Mouse (Mus musculus): ENCODE measurements around the gene Gli3.

The Gli3 gene

DNA sequence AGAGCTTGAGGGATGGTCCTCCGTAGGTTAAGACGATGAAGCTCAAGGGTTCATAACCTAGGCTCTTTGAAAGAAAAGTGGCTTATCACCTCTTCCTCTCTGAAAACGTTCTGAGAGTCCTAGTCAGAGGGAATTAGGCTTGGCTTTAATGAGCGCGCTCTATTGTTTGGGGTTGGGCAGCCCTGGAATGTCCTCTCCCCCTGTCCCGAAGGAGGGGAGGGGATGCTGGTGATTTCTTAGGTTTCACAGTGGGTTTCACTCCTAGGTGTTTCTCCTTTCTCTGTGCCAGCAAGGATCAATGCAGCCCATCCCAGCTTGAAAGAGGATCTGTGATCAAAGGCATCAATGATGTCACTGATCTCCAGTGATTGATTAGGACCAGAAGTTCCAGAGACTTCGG lies 24.3 kb downstream of the Gli3 start:
- no peak for DNase-seq (ENCODE audit: extremely low read depth, low read depth, low spot score)

DNA sequence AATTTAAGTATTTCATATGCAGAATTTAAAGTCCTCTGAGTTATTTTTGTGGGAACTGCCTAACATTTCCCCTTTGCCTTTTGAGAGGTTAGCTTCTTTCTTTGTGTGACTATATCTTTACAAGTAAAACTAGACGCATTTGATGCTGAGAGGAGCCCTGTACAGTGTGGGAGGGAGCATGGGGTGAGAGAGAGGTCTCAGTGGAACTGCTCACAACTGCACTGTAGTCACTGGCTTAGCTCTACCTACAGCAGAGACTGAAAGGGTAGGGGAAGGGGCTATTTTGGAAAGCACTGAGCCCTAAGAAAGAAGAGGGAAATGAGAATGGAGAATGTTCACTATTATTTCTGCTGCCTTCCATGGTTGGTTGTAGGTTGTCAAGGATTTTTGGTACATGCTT lies 25.0 kb downstream of the Gli3 start:
- no peak for DNase-seq (ENCODE audit: extremely low read depth, low read depth, low spot score)

DNA sequence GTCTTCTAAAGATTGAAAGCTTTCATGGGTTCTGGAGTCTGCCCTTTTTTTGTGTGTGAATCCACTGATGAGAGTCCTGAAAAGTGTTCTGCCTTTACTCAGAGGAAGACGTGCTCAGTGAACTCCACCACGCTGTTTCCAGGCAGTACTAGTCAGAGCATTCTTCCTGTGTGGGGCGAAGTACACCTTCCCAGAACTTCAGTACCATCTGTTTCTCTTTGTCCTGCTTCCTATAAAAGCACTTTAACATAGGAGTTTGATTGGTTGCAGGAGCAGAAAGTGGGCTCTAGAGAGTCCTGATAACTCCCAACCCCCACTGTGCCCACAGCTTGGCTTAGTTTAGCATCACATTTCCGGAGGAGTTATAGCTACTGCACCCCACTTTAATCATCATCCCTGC lies 32.8 kb downstream of the Gli3 start:
- no peak for DNase-seq (ENCODE audit: extremely low read depth, low read depth, low spot score)

DNA sequence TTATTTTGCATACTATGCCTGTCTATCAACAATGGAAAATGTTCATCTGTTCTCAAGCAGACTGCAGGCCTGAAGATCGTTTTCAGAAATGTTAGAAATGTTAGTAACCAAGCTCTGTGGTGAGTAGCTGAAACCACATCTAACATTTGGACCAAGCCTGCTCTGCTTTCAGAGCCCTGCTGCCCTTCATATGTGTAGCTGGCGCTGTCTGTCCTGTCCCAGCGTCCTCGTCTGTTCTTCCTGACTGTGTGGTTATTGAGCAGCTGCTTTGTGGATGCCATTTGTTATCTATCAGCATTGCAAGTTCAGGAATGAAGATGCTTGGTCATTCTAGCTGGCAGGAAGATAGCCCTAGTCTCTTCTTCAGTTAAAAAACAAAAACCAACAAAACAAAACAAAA lies 35.3 kb downstream of the Gli3 start:
- DNase-seq (ENCODE audit: extremely low read depth, low read depth, low spot score), result no peak

DNA sequence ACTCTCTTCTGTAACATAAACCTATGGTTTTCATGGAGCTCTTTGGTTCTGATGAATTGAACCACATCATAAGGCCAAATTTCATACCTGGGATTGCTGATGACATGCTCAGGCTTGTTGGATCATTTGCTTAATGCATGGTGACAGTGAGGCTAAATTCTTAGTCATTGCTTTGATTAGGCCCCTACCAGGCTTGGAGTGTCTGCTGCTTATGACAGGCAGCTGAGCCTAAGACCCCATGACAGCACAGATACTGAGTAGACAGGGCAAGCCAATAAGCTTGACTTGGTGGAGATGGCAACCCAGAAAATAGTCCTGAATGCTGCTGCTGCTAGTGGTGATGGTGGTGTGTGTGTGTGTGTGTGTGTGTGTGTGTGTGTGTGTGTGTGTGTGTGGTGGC lies 47.9 kb downstream of the Gli3 start:
- DNase-seq (ENCODE audit: extremely low read depth, low read depth, low spot score), result no peak

DNA sequence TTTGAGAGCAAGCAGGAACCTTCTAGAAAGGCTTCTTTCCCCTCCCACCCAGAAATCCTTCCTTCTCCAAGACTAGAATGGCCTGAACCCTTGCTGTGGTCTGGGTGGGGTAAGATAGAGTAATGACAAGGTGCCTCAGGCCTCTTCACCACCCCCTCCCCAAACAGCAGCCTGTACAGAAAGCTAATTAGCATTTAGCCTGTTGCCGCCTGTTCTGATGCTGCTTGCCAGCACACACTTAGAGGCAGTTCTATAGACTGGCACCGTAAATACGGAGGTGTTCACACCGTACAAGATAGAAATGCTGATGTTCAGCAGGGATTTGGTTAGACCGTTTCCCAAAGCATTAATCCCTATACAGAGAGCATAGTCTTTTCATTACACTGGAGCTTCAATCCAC lies 50.1 kb downstream of the Gli3 start:
- DNase-seq (ENCODE audit: extremely low read depth, low read depth, low spot score), result no peak

DNA sequence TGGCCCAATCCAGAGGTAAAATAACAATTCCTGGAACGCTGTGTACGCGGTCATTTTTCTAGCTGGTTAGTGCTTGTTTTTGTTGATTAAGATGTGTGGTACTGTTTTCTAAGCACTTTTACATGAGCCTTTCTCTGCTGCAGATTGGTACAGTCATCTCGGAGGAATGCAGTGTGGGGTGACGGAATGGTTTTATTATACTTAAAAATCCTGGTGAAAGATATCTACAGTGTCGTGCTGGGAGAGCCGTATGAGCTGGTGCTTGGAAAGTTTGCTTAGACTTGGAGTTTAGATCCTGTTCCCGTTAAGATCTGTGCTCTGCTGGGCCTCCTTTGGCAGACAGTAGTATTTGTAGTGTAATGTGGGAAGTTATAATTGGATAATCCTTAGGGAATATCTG lies 51.0 kb downstream of the Gli3 start:
- no peak for DNase-seq (ENCODE audit: extremely low read depth, low read depth, low spot score)

DNA sequence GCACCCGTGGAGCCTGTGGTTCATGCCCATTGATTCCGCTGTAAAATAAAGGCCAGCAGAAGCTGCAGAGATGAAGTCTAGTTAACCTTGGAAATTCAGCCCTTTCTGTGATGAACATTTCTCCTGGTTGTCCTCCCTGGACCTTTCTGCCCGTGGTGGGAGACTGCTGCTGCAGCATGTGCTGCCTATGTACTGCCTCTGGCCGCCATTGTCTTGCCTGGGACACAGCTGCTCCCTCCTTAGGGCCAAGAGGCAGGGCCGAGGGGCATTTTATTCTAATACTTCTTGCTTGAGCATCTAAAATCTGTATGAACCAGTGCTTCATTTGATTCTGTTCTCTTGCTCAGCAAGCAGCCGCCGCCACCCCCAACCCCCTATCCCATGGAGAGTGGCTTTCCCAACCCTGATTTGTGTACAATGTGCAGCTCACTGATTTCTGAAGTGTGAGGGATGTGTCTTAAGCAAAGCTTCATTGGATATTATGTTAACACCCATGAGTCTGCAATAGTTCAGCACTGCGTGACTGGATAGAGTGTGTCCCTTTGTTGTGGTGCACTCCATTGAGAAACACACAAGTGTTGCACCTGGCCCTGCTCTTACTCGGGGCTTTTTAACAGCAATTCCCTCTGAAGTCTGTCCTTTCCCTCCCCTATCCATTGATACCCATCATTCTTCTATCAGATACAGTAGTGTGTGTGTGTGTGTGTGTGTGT lies 54.2 kb downstream of the Gli3 start:
- no peak for DNase-seq (ENCODE audit: extremely low read depth, low read depth, low spot score)

DNA sequence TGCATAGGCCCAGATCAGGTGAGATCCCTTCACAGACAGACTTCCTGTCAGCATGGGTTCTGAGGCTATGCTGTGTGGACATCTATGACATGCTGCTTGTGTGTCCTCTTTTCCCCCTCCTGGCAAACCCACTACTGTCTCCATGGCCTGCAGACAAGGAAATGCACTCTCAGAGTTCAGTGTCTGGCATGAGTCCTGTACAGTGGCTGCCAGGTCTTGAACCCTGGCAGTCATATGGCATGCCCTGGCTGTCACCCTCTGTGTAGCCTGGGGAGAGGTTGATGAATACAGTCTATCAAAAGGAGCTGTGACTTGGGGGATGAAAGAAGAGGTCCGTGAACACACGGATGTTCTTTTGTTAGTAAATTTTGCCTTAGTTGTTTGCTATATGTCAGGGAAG lies 57.3 kb downstream of the Gli3 start:
- DNase-seq (ENCODE audit: extremely low read depth, low read depth, low spot score), result no peak

DNA sequence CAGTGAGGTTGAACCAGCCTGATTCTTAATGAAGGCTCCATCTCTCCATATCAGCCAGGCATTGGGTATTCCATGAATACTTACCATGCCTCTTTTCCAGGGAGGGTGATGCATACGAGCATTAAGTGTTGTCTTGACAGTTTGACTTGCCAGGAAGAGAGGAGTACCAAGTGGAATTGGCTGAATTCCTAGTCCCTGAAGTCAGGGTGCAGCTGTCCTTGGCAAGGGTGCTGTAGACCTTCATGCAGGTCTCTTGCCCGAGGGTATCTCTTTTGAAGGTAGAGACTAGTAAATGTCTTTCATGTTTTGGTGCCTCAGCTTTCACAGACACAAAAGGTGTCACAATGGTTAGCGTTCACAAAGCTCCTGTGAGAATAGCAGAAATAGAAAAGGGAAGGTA lies 59.1 kb downstream of the Gli3 start:
- no peak for DNase-seq (ENCODE audit: extremely low read depth, low read depth, low spot score)

DNA sequence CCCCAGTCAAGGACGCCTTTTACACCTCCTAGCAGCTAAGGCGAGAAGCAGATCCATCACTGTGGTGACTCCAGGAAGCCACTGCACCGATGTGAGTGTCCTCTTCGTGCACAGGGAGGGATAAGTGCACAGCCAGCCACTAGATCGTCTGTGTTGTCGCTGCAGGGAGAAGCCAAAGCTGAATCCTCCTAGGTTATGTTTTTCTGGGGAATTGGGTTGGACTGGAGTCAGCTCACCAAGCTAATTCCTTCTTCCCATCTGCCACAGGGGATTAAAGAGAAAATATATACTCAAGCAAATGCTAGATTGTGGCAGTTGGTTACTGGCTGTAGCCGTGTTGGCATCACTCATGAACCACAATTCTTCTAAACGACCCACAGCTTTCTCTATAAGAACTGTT lies 61.2 kb downstream of the Gli3 start:
- no peak for DNase-seq (ENCODE audit: extremely low read depth, low read depth, low spot score)

DNA sequence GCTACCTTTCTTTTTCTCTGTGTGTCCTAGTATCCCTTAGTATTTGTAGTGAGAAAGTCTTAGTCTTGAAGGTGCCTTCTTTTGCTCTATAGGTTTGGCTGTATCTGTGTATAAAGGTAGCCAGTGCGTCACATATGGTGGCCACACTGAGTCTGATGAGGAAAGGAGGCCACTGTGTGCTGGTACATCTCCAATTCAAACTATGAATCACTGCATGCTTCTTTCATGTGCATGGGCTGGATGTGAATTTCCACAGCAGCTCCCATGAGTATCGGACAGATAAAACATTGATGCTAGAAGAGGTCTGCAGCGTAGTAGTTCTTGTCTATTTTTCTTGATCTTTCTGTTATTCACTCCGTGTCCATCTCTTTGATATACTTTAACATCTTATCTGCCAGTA lies 63.7 kb downstream of the Gli3 start:
- DNase-seq (ENCODE audit: extremely low read depth, low read depth, low spot score), result no peak

DNA sequence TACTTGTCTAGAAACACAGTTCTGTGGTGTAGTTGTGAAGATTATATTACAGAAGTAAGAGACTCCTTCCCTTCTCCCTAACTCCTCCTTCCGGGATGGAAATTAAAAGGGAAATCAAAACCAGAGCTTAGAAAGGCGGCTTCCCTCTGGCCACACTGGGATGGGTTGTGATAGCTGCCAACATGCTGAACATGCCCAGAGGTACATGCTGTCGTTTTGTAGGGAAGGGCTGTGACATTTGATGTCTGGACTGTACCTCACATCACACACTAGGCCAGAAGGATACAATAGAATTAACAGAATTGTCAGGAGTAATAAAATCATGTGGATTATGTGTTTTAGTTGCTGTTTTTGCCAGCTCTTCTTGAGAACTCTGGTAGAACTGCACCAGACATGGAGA lies 68.5 kb downstream of the Gli3 start:
- DNase-seq (ENCODE audit: extremely low read depth, low read depth, low spot score), result no peak

DNA sequence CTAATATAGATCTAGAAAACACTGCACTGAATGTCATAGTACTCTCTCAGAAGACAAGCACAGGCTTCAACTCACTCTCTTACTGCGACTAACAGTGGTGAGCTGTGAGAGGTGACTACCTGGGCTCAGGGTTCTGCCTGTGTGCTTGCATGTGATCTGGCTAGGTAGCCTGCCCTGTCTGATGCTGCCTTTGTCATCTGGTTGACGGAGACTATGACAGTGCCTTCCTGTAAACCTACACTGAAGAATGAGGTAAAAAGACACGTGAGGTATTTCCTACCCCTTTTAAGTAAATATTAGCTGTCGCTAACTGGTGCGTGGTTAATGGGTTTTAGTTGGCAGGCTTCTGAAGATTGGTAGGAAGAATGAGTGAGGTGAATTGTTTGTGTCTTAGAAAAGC lies 74.2 kb downstream of the Gli3 start:
- no peak for DNase-seq (ENCODE audit: extremely low read depth, low read depth, low spot score)

DNA sequence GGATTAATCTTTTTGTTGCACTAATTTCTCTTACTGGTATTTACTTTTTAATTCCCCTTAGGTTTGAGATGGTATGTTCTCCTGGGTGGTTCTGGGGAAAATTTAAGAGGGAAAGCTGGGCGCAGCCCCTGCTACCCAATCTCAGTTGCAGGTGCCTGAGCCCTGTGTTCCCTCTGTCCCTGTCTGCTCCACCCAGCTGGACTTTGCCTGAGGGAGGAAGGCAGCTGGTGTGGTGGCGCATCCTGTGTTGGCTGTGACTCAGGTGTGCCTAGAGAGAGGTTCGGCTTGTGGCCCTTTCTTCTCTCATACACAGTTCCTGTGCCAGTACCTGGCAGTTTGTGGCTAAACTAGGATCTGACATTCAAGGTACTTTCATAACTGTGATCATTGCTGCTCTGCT lies 74.6 kb downstream of the Gli3 start:
- DNase-seq (ENCODE audit: extremely low read depth, low read depth, low spot score), result no peak

DNA sequence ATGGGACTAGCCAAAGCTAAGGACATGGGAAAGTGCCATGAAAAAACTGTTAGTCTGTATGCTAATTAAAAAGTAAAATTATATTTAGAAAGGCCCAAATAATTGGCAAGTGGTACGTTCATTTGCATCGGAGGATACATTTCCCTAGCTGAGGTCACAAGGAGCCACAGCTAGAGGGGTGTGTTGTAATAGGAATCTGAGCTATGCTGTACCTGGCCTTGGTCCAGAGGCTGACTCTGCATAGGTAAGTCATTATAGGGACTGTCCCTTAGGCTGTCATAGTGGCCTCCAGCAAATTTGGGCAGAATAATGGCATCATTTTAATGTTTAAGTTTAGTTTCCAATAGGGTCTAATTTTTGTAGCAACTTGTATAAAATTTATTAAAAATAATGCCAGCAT lies 75.4 kb downstream of the Gli3 start:
- DNase-seq (ENCODE audit: extremely low read depth, low read depth, low spot score), result no peak

DNA sequence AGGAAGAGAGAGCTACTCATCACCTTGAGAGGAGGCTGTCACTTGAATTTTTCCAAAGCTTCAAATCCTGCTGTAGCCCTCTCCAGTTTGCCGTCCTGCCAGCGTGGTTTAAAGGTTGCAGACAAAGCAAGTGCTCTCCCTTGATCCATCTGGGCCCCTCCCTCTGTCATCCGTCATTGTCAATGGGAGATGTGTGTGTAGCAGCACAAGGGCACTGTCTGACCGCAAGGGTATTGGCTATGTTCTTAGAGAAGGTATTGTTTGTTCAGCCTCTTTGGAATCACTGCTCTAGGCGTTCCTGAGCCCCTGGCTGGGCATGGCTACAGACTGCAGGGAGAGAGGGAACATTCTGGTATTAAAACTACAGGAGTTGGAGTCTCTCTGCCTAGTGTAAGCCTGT lies 79.0 kb downstream of the Gli3 start:
- DNase-seq (ENCODE audit: extremely low read depth, low read depth, low spot score), result no peak

DNA sequence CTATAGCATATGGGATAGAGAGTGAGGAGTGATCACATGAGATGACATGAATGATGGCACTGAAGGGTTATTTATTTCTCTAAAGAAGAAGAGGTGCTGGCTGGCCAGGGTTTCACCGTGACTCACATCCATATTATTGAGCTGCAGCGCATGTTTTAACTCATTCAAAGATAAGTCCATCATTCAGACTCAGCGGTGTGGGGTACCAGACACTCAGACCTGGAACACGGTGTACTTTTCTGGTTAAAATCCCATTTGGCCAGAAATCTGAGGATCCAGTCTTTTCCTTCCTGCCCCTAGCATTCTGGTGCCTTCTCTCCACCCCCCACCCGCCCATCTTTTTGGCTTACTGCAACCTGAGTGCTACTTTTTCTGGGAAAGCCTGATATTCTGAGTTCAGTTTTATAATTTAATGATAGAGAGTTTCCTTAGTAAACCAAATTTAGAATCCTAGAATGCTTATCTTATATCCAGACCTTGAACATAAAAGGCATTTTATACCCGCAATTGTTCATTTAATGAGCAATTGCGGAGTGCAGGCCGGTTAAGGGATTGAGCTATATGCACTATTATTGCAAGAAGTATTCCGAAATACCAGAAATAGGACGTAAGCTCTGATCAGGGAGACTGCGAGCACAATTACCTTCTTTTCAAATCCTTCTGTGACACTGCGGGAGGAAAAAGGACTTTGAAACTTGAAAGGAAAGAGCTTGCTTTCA lies 80.3 kb downstream of the Gli3 start:
- no peak for DNase-seq (ENCODE audit: extremely low read depth, low read depth, low spot score)

DNA sequence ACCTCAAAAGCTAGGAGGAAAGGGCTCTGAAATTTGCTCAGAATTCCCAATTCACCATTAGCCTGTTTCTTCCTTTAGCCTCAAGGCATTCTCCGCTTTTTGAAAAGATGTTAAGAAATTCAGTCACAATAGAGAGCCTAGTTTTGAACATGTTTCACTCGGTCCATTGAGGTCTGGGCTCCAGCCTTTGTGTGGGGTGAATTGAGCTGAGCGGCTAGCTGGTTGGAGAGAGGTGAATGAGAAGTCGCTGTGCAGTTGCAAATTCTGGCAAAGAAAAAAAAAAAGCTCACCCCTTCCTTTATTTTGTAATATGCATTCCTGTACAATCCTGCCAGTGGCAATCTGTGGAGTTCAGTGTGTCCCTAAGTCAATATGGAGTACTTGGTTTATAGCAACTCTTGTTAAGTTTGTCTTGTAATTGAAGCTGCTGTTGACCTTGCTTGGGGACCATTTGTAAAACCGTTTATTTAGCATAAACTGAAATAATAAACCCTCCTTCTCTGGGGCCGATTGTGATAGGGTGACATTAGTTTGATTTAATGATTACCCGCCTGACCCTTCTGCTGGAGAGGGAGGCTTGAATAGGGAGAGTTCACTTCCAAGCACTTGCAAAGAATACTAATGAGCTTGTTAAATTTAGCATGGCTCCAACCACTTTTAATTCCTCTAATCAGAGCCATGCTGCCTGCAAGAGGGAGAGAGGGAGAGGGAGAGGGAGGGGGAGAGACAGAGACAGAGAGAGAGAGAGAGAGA lies 81.0 kb downstream of the Gli3 start:
- DNase-seq (ENCODE audit: extremely low read depth, low read depth, low spot score), result no peak

DNA sequence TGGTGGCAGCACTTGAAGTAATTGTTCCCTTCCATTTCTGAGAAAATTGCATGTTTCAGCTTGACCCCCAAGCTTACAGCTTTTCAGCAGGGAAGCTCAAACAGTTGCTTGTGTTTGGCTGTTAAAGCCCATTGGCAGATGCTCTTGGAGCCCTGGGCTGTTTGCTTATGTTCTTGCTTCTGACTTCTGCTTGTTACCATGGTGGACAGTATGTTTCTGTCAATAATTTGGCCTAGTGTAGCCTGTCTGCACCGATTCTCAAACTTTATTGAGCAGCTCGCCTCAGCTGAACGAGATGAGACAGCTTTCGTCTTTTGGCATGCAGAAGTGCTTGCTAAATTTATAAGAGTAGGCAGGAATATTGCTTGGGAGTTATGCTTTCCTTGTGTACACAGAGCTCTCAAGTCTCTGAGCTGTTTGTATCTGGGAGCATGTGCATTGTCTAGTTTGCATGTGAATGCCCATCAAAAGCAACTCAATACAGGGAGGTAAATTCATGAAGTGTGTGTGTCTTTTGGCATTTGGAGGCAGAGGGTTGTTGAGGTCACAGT lies 82.4 kb downstream of the Gli3 start:
- no peak for DNase-seq (ENCODE audit: extremely low read depth, low read depth, low spot score)

DNA sequence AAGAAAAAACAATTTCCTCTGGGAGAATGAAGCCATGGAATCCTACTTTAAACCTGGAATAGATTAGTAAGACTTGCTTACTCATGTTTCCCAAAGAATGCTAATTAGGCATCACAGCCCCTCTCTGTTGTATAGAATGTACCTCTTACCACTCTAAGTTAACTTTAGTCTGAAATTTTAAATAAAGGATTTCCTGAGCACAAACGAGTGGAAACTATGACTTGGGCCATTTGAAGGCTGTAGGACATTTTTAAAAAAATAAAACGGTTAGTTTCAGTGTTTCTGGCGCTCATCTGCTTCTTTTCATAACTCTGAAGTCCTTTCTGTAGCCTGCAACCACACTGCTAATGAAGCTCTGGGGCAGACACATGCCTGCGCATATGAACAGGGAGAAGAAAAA lies 83.2 kb downstream of the Gli3 start:
- no peak for DNase-seq (ENCODE audit: extremely low read depth, low read depth, low spot score)

DNA sequence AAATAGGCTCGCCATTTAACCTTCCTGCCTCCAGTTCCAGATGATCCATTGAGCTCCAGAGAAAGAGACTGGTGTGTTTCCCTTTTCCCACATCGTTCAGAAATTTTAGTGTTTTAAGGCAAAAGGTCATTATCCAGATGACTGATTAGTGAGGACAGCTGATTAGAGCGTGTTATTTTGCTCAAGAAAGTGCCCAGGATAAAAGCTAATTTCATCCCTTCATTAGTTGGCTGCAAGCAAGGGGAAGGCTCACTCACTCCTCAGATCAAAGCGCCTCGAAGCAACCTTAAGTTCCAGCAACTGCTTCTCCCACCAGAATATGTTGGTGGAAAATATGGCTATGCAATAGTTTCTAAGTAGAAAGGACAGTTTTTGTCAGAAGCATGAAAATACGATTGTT lies 86.4 kb downstream of the Gli3 start:
- no peak for DNase-seq (ENCODE audit: extremely low read depth, low read depth, low spot score)

All from fat pad, adult 2 months (tissue).